Mouse (Mus musculus): ENCODE results near the gene Eme1.

The Eme1 gene

GRCm38 (mm10) chr11:94600447-94600846 lies 53.3 kb downstream of the Eme1 start:
- no peak for DNase-seq (ENCODE audit: extremely low spot score, low read depth, low spot score)

DNA sequence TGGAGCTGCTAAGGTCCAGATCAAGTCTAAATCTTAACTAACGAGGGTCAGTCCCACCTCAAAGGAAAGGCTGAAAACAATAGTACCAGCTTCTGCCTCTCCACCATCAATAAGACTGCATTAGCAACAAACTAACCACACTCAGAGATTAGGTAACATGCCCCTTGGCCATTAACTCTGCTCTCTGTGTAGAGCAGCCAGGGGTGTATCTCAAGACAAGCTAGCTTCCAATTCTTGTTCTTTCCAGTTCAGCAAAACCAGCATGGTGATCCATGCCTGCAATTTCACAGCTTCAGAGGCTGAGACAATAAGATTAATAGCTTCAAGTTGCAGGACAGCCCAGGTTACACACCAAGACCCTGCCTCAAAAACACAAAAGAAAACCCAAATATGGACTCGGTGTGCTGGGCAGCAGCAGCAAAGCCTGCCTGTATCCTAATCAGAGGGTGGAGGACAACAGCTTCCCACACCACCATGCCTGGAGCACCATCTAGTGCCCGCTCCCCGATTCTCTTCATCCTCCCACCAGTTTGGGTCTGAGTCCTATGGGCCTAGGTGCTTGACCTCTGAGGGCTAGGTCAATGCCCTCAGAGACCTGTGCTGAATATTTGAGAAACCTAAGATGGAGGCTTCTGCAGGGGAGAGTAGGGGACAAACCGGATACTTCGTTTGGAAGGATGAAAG lies 55.2 kb downstream of the Eme1 start:
- no peak for DNase-seq (ENCODE audit: extremely low spot score, low read depth, low spot score)

GRCm38 (mm10) chr11:94597319-94597718 lies 56.4 kb downstream of the Eme1 start:
- DNase-seq (ENCODE audit: extremely low spot score, low read depth, low spot score), result no peak

DNA sequence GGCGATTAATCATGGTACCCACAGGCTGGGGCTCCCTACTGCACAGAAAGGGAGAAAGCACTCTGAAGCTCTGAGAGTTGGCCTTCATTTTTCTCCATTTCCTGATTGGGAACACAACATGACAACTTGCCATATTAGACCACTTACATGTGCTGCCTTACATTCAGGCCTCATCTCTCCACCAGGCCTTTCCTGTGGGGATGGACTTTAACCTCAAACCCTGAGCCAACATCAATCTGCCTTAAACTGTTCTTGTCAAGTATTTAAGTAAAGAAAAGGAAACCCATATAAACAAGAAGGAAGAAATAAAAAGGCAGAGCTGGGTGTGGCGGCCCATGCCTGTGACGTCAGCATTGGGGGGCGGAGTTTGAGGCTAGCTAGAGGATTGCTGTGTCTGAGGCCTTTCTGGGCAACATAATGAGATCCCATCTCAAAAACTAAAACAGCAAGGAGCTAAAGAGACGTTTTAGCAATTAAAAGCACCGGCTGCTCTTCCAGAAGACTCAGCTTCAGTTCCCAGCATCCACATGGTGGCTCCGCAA lies 57.4 kb downstream of the Eme1 start:
- no peak for DNase-seq (ENCODE audit: extremely low spot score, low read depth, low spot score)
